In the genomic region with DNA sequence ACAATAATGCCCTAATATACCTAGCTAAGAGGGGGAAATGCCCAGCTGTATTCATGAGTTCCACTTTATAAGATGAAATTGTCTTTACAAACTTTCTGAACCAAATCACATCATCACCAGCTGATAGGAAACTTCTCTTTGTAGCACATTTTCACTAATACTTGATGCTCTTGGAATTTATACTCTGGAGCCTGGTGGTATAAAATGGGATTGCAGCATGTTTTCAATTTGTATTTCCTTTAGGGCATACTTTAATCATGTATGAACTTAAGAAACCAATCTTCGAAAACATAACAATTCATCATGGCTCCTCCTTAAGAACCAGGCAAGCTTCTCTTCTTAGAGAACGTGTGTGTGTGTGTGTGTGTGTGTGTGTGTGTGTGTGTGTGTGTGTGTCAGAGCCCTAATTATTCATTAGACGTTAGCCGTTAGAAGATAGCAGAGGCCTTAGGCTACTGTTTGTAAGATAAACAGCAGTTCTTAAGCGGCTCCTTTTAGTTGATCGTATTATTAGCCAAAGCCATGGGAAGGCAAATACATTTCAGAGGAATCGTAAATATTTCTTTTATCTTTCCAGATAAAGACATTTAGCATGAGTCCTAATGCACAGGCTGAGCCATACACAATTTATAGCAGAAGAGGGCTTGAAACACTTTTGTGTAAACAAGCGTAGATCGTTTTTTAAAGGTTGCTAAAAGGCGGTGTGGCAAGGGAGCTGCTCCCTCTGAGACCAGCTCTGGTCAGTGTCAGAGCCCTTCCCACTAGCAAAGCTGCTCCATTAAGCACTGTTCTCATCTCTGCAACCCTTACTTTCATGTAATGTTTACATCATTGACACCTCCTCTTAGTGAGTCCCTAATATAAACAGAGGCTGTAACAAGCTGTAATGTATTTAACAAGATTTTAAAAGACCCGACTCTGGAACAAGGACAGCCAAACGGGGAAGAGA, we compare ENCODE assay signal across 10 mouse cellular contexts.
DNase-seq lines count a peak whose midpoint lies in the region; ATAC-seq and TF ChIP-seq lines count a peak whose summit lies in the region.
"Had no signal": no experiment of that assay in that cellular context is flagged by ENCODE, and none has a peak within 500 bp of the region (broad histone marks: within the 10 kb centered on the region; RNA-seq: fewer than 3 reads in every experiment).

No protein-coding gene starts in this region.

- no peaks in the 10 kb centered on the region for H3K36me3 ChIP-seq in heart, adult 2 months (ENCODE audit: control insufficient read depth, insufficient read depth, low read length)
- H3K36me3 ChIP-seq in liver, embryonic 11.5 days (ENCODE audit: control insufficient read depth, insufficient read depth, low read length): no peaks in the 10 kb centered on the region
- H3K36me3 ChIP-seq in liver, postnatal 0 days (replicated peaks; ENCODE audit: insufficient read depth, low read length): no peaks in the 10 kb centered on the region
- no peaks in the 10 kb centered on the region for H3K36me3 ChIP-seq in liver, embryonic 15.5 days (replicated peaks)
- H3K36me3 ChIP-seq in forebrain, embryonic 16.5 days (ENCODE audit: control insufficient read depth, insufficient read depth): no peaks in the 10 kb centered on the region
- H3K36me3 ChIP-seq: midbrain, embryonic 13.5 days had no signal

- peak overlapping the region; percentile 31; the same call in 1 of the 2 replicates for H3K4me2 ChIP-seq in liver, embryonic 11.5 days
- H3K4me2 ChIP-seq in liver, postnatal 0 days (ENCODE audit: low read depth, low read length): no peak overlapping the region
- H3K4me2 ChIP-seq in liver, embryonic 15.5 days: no peak overlapping the region
- no peak overlapping the region for H3K4me2 ChIP-seq in forebrain, embryonic 16.5 days (ENCODE audit: low read length)
- H3K4me2 ChIP-seq: midbrain, embryonic 13.5 days had no signal

- H3K4me1 ChIP-seq in heart, adult 2 months (ENCODE audit: control insufficient read depth, insufficient read depth, low read length): no peaks in the 10 kb centered on the region
- peaks cover 11% of the 10 kb centered on the region for H3K4me1 ChIP-seq in liver, embryonic 11.5 days (replicated peaks; ENCODE audit: control insufficient read depth, insufficient read depth, low read length)
- no peaks in the 10 kb centered on the region for H3K4me1 ChIP-seq in liver, postnatal 0 days (ENCODE audit: insufficient read depth)
- peaks cover 27% of the 10 kb centered on the region for H3K4me1 ChIP-seq in liver, embryonic 15.5 days (replicated peaks)
- H3K4me1 ChIP-seq in forebrain, embryonic 16.5 days (replicated peaks; ENCODE audit: control insufficient read depth, insufficient read depth, low read length): peaks cover 11% of the 10 kb centered on the region

- no peaks in the 10 kb centered on the region for H3K79me2 ChIP-seq in heart, adult 2 months (replicated peaks; ENCODE audit: control insufficient read depth, insufficient read depth, low read length)

- H3K27ac ChIP-seq in heart, adult 2 months: no peak overlapping the region
- no peak overlapping the region; the same call in 1 of the 2 replicates for H3K27ac ChIP-seq in liver, embryonic 11.5 days (ENCODE audit: low read depth, low read length)
- no peak overlapping the region for H3K27ac ChIP-seq in liver, postnatal 0 days (ENCODE audit: low read depth)
- no peak overlapping the region for H3K27ac ChIP-seq in liver, embryonic 15.5 days (replicated peaks)
- H3K27ac ChIP-seq in forebrain, embryonic 16.5 days (ENCODE audit: low read length): no peak overlapping the region
- H3K27ac ChIP-seq: midbrain, embryonic 13.5 days had no signal

- no peak for TF ChIP-seq EP300 in heart, adult 2 months (IDR thresholded peaks at IDR 0.05; ENCODE audit: insufficient read depth, low read depth, low read length)
- no peak for TF ChIP-seq EP300 in liver, postnatal 0 days (IDR thresholded peaks at IDR 0.05; ENCODE audit: low read depth)

- no peak for DNase-seq in heart, adult 2 months
- no peak for DNase-seq in heart, postnatal 4 days
- DNase-seq in liver, embryonic 11.5 days (ENCODE audit: low spot score): no peak
- no peak for DNase-seq in liver, postnatal 0 days
- DNase-seq in MN1 (ENCODE audit: low spot score): peak; percentile 65
- no peak for DNase-seq in cerebellum, adult 11-12 months
- DNase-seq: right cerebral cortex, postnatal 25 days had no signal

- H3K27me3 ChIP-seq in heart, adult 2 months (ENCODE audit: control insufficient read depth, insufficient read depth, low read length): no peaks in the 10 kb centered on the region
- H3K27me3 ChIP-seq in liver, embryonic 11.5 days (replicated peaks; ENCODE audit: control insufficient read depth, insufficient read depth, low read length): no peaks in the 10 kb centered on the region
- H3K27me3 ChIP-seq in liver, postnatal 0 days (ENCODE audit: insufficient read depth, low read length): no peaks in the 10 kb centered on the region
- H3K27me3 ChIP-seq in liver, embryonic 15.5 days: no peaks in the 10 kb centered on the region
- H3K27me3 ChIP-seq in forebrain, embryonic 16.5 days (replicated peaks; ENCODE audit: control insufficient read depth, insufficient read depth, low read length): no peaks in the 10 kb centered on the region

- H3K9me3 ChIP-seq in liver, embryonic 11.5 days (ENCODE audit: control insufficient read depth, low read length): no peaks in the 10 kb centered on the region
- no peaks in the 10 kb centered on the region for H3K9me3 ChIP-seq in liver, postnatal 0 days (ENCODE audit: low read length)
- H3K9me3 ChIP-seq in liver, embryonic 15.5 days (replicated peaks): no peaks in the 10 kb centered on the region
- H3K9me3 ChIP-seq in forebrain, embryonic 16.5 days (ENCODE audit: control insufficient read depth, low read length): no peaks in the 10 kb centered on the region
- H3K9me3 ChIP-seq: midbrain, embryonic 13.5 days had no signal

- peak; percentile 55; the same call in 1 of the 2 replicates for ATAC-seq in liver, embryonic 11.5 days (replicated peaks; ENCODE audit: low FRiP score)
- ATAC-seq in liver, postnatal 0 days: no peak
- ATAC-seq in liver, embryonic 15.5 days (ENCODE audit: insufficient read depth): peak; percentile 33; the same call in 1 of the 2 replicates
- ATAC-seq in forebrain, embryonic 16.5 days: no peak
- ATAC-seq: midbrain, embryonic 13.5 days had no signal

- no peak for TF ChIP-seq POLR2A in heart, adult 2 months (IDR thresholded peaks at IDR 0.05; ENCODE audit: insufficient read depth, low read depth, low read length)

- no peak overlapping the region for H3K9ac ChIP-seq in heart, adult 2 months (ENCODE audit: low read depth, low read length)
- no peak overlapping the region for H3K9ac ChIP-seq in liver, embryonic 11.5 days (ENCODE audit: low read depth, low read length)
- no peak overlapping the region for H3K9ac ChIP-seq in liver, postnatal 0 days (replicated peaks)
- H3K9ac ChIP-seq in liver, embryonic 15.5 days: no peak overlapping the region
- no peak overlapping the region for H3K9ac ChIP-seq in forebrain, embryonic 16.5 days (replicated peaks; ENCODE audit: low read depth, low read length)
- H3K9ac ChIP-seq: midbrain, embryonic 13.5 days had no signal

- 56% methylated on average over 12 of the region's 12 CpGs for WGBS in heart, adult 2 months
- WGBS in liver, embryonic 11.5 days: 35% methylated on average over 12 of the region's 12 CpGs
- WGBS in liver, postnatal 0 days (ENCODE audit: insufficient replicate concordance): 42% methylated on average over 12 of the region's 12 CpGs
- WGBS in liver, embryonic 15.5 days (ENCODE audit: insufficient replicate concordance): 34% methylated on average over 12 of the region's 12 CpGs
- WGBS in forebrain, embryonic 16.5 days: 61% methylated on average over 12 of the region's 12 CpGs

- peak; percentile 26; the same call in 1 of the 2 replicates for TF ChIP-seq CTCF in heart, adult 2 months (IDR thresholded peaks at IDR 0.05)
- TF ChIP-seq CTCF in liver, postnatal 0 days (IDR thresholded peaks at IDR 0.05; ENCODE audit: low read depth): no peak

- H3K4me3 ChIP-seq in heart, adult 2 months: no peak overlapping the region
- H3K4me3 ChIP-seq in liver, embryonic 11.5 days (ENCODE audit: low read depth, low read length): no peak overlapping the region
- H3K4me3 ChIP-seq in liver, postnatal 0 days (ENCODE audit: low read depth, low read length): no peak overlapping the region
- H3K4me3 ChIP-seq in liver, embryonic 15.5 days (replicated peaks): no peak overlapping the region
- no peak overlapping the region for H3K4me3 ChIP-seq in forebrain, embryonic 16.5 days (replicated peaks; ENCODE audit: low read length)
- H3K4me3 ChIP-seq: midbrain, embryonic 13.5 days had no signal

- intact Hi-C loops in heart, adult 2 months (cut with DNase I): no loop called here

Comparison
In these comparisons a context has a peak if more than half of its experiments do, and no peak if none do; other contexts are left out.
1. ATAC-seq: peak in liver, embryonic 11.5 days (single experiment) and liver, embryonic 15.5 days (single experiment); none in liver, postnatal 0 days (single experiment) and forebrain, embryonic 16.5 days (single experiment).